Mouse (Mus musculus) layer of hippocampus, adult 8-10 months (tissue): Measurements from ENCODE around the gene Htr1d. TPM values are rescaled to one million over a fixed set of nuclear protein-coding genes. Genes with fewer than 3 reads are reported as not detected.

ENCODE experiments used
- DNase-seq, 2 experiments: peaks; one replicate each; pipeline ENCODE4 v3.0.0; 2022; ENCODE audit warnings: low spot score in 2 of 2
- total RNA-seq, 4 experiments: library from RNA; stranded (reverse); gene quantifications; 2 replicates each; pipeline ENCODE4 v1.2.4; 2022

Gene Htr1d
- under 1 TPM; 0.14 to 0.76 (median 0.28) TPM for total RNA-seq

GRCm38 (mm10) chr4:136423224-136423623, at the start of gene Htr1d:
Htr1d (plus strand) TSS chr4:136423524.
- no peak for DNase-seq

GRCm38 (mm10) chr4:136377001-136377400, 46.3 kb upstream of the Htr1d start:
- no peak for DNase-seq

GRCm38 (mm10) chr4:136383052-136383451, 40.3 kb upstream of the Htr1d start:
- DNase-seq, result no peak

- DNase-seq, result no peak
These were observed 39.5 kb upstream of the Htr1d start for GRCm38 (mm10) chr4:136383839-136384238.

- DNase-seq, result no peak
These were observed 36.1 kb upstream of the Htr1d start for GRCm38 (mm10) chr4:136387261-136387660.

GRCm38 (mm10) chr4:136401806-136402205, 21.5 kb upstream of the Htr1d start:
- DNase-seq, result no peak

- no peak for DNase-seq
These were observed 15.5 kb upstream of the Htr1d start for GRCm38 (mm10) chr4:136407831-136408230.

GRCm38 (mm10) chr4:136411995-136412765, 11.1 kb upstream of the Htr1d start:
- no peak for DNase-seq

GRCm38 (mm10) chr4:136415477-136415876, 7.8 kb upstream of the Htr1d start:
- no peak for DNase-seq

- DNase-seq, result no peak
These were observed 4.4 kb upstream of the Htr1d start for GRCm38 (mm10) chr4:136418962-136419361.

GRCm38 (mm10) chr4:136419386-136419785, 3.9 kb upstream of the Htr1d start:
- no peak for DNase-seq

- no peak for DNase-seq
These were observed 1.0 kb downstream of the Htr1d start for GRCm38 (mm10) chr4:136424120-136424999.

GRCm38 (mm10) chr4:136425000-136425288, 1.6 kb downstream of the Htr1d start:
- DNase-seq, result no peak

GRCm38 (mm10) chr4:136430609-136431375, 7.5 kb downstream of the Htr1d start:
- DNase-seq, result no peak

- peak in 1 of 2 experiments; percentile 16 for DNase-seq
These were observed 8.0 kb downstream of the Htr1d start for GRCm38 (mm10) chr4:136431376-136431693.

GRCm38 (mm10) chr4:136434029-136434428, 10.7 kb downstream of the Htr1d start:
- DNase-seq, result no peak

GRCm38 (mm10) chr4:136439106-136439505, 15.8 kb downstream of the Htr1d start:
- no peak for DNase-seq

GRCm38 (mm10) chr4:136441354-136442043, 18.2 kb downstream of the Htr1d start:
- DNase-seq, result no peak

- DNase-seq, result no peak
These were observed 21.2 kb downstream of the Htr1d start for GRCm38 (mm10) chr4:136444561-136444960.

GRCm38 (mm10) chr4:136449795-136450194, 26.5 kb downstream of the Htr1d start:
- no peak for DNase-seq

GRCm38 (mm10) chr4:136450271-136450670, 26.9 kb downstream of the Htr1d start:
- no peak for DNase-seq
